In the genomic region with DNA sequence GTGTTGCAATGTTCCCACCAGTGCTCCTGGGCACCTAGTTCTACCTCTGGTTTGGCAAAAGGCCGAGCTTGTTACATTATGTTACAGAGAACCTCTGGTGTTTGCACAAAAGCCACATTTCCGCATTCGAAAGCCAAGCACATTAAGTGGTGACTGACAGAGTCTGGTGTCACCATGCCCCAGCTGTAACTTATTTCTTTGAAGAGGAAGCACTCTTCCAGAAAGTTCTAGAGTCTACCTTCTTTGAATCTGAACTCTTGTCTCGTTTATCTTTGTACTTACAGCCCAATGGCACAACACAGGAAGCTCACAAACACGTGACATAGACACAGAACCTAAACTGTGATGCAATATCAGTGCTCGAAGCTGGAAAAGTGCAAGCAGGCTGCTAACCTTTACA, we compare ENCODE assay signal across 8 mouse cellular contexts.
A peak's percentile ranks its signal among the peaks of the same experiment; 100 is the strongest.
DNase-seq lines count a peak whose midpoint lies in the region; ATAC-seq and TF ChIP-seq lines count a peak whose summit lies in the region.

No protein-coding gene starts in this region.

- no peaks in the 10 kb centered on the region for H3K9me3 ChIP-seq in midbrain, embryonic 10.5 days (replicated peaks)
- H3K9me3 ChIP-seq in midbrain, embryonic 15.5 days = no peaks in the 10 kb centered on the region
- H3K9me3 ChIP-seq in kidney, postnatal 0 days (replicated peaks; ENCODE audit: low read length) = no peaks in the 10 kb centered on the region
- no peaks in the 10 kb centered on the region for H3K9me3 ChIP-seq in megakaryocyte, embryonic 14.5 days

- no peak overlapping the region for H3K4me3 ChIP-seq in midbrain, embryonic 10.5 days
- no peak overlapping the region for H3K4me3 ChIP-seq in midbrain, embryonic 15.5 days
- H3K4me3 ChIP-seq in kidney, postnatal 0 days (replicated peaks; ENCODE audit: low read depth, low read length) = no peak overlapping the region
- peak overlapping the region; percentile 81 for H3K4me3 ChIP-seq in megakaryocyte, embryonic 14.5 days (replicated peaks)

- 66% methylated on average over 6 of the region's 6 CpGs for WGBS in midbrain, embryonic 10.5 days
- WGBS in midbrain, embryonic 15.5 days = 69% methylated on average over 6 of the region's 6 CpGs
- WGBS in kidney, postnatal 0 days = 59% methylated on average over 6 of the region's 6 CpGs

- TF ChIP-seq CTCF in kidney, postnatal 0 days (IDR thresholded peaks at IDR 0.05; ENCODE audit: low read depth) = no peak

- H3K4me2 ChIP-seq in midbrain, embryonic 15.5 days = no peak overlapping the region
- no peak overlapping the region for H3K4me2 ChIP-seq in kidney, postnatal 0 days (ENCODE audit: low read length)

- no peak for DNase-seq in midbrain, embryonic 10.5 days (ENCODE audit: low spot score)
- peak; percentile 38 for DNase-seq in c-Kit-positive CD71-positive TER-119-negative erythroid progenitor cells, embryonic 14.5 days (ENCODE audit: low read depth)
- no peak for DNase-seq in kidney, postnatal 0 days (ENCODE audit: low spot score)
- no peak for DNase-seq in cerebellum, postnatal 25 days
- DNase-seq in yolk sac, embryonic 10.5 days (ENCODE audit: low spot score) = no peak
- no peak for DNase-seq in layer of hippocampus, postnatal 36 days

- ATAC-seq in midbrain, embryonic 15.5 days (replicated peaks) = no peak
- ATAC-seq in kidney, postnatal 0 days (replicated peaks; ENCODE audit: low FRiP score, low read depth) = no peak

- no peak overlapping the region for H3K9ac ChIP-seq in midbrain, embryonic 15.5 days
- H3K9ac ChIP-seq in kidney, postnatal 0 days (ENCODE audit: low read depth, low read length) = no peak overlapping the region

- peaks cover 34% of the 10 kb centered on the region for H3K4me1 ChIP-seq in midbrain, embryonic 10.5 days
- H3K4me1 ChIP-seq in midbrain, embryonic 15.5 days = peaks cover 24% of the 10 kb centered on the region
- H3K4me1 ChIP-seq in kidney, postnatal 0 days (replicated peaks; ENCODE audit: insufficient read depth, low read length) = peaks cover 9% of the 10 kb centered on the region
- H3K4me1 ChIP-seq in megakaryocyte, embryonic 14.5 days = peaks cover 60% of the 10 kb centered on the region

- H3K27ac ChIP-seq in midbrain, embryonic 10.5 days (replicated peaks) = peak overlapping the region; percentile 13; the same call in 1 of the 2 replicates
- no peak overlapping the region for H3K27ac ChIP-seq in midbrain, embryonic 15.5 days
- 0 out of 2 replicates have a peak overlapping the region, but pooled peaks have one; percentile 47 for H3K27ac ChIP-seq in kidney, postnatal 0 days

- H3K36me3 ChIP-seq in midbrain, embryonic 10.5 days = no peaks in the 10 kb centered on the region
- H3K36me3 ChIP-seq in midbrain, embryonic 15.5 days (replicated peaks) = no peaks in the 10 kb centered on the region
- H3K36me3 ChIP-seq in kidney, postnatal 0 days (ENCODE audit: insufficient read depth, low read length) = no peaks in the 10 kb centered on the region
- H3K36me3 ChIP-seq in megakaryocyte, embryonic 14.5 days (replicated peaks; ENCODE audit: low read length) = no peaks in the 10 kb centered on the region

- no peaks in the 10 kb centered on the region for H3K27me3 ChIP-seq in midbrain, embryonic 10.5 days (ENCODE audit: low read depth, poor library complexity, severe bottlenecking)
- H3K27me3 ChIP-seq in midbrain, embryonic 15.5 days (replicated peaks) = no peaks in the 10 kb centered on the region
- no peaks in the 10 kb centered on the region for H3K27me3 ChIP-seq in kidney, postnatal 0 days (ENCODE audit: insufficient read depth, low read length)
- H3K27me3 ChIP-seq in megakaryocyte, embryonic 14.5 days (replicated peaks) = no peaks in the 10 kb centered on the region
